Mouse (Mus musculus) granulocyte monocyte progenitor cell, adult 5-6 weeks (primary cell): ENCODE results near the gene Spdya. TPM values are rescaled to one million over a fixed set of nuclear protein-coding genes. Genes with fewer than 3 reads are reported as not detected.
"Not testable (repeated sequence)": the region's sequence is repeated elsewhere in the genome, so short reads cannot be mapped to it uniquely, and the experiment has no call there.

Experiments used
- ATAC-seq: replicated peaks from 2 replicates; pipeline ENCODE4 v1.8.0; 2016; ENCODE audit warnings: mild to moderate bottlenecking, moderate TSS enrichment, inconsistent platforms; ENCODE audit not compliant: poor library complexity, severe bottlenecking
- total RNA-seq, 2 experiments: library from RNA; stranded (forward) in 1 of 2; stranded (reverse) in 1 of 2; fragments of 200-712, 200-1000 nt in 1 of 2; fragments of >200 nt in 1 of 2; fragmentation: Nextera tagmentation in 1 of 2; gene quantifications; 2 replicates each; pipeline ENCODE4 v1.2.3; 2014 to 2017

Spdya gene
- total RNA-seq, 2 experiments from 2014 or later = 0.15 TPM; not detected in 1

GRCm38 (mm10) chr17:71617974-71618373 lies 66.1 kb downstream of the Spdya start:
- no peak for ATAC-seq

- ATAC-seq = no peak
Observed at GRCm38 (mm10) chr17:71631806-71632205, 79.9 kb downstream of the Spdya start.

- no peak for ATAC-seq
Observed at GRCm38 (mm10) chr17:71633350-71633749, 81.5 kb downstream of the Spdya start.

GRCm38 (mm10) chr17:71636786-71637185 lies 84.9 kb downstream of the Spdya start:
- no peak for ATAC-seq

- ATAC-seq = no peak
Observed at GRCm38 (mm10) chr17:71637750-71638265, 85.9 kb downstream of the Spdya start.

GRCm38 (mm10) chr17:71639056-71639455 lies 87.2 kb downstream of the Spdya start:
- ATAC-seq = not testable (repeated sequence)

Other genes with a start within 250 kb of the Spdya start
- gene Emilin2, start 240.1 kb upstream of the Spdya start, total RNA-seq (2014; fragmentation: Nextera tagmentation) = 14.3 and 19.0 TPM in 2 replicates
- gene Emilin2, start 240.1 kb upstream of the Spdya start, total RNA-seq (2017) = 25.0 and 25.8 TPM in 2 replicates
- 6.0 and 7.7 TPM in 2 replicates for gene Gm4707, start 92.1 kb upstream of the Spdya start, total RNA-seq (2014; fragmentation: Nextera tagmentation)
- gene Gm4707, start 92.1 kb upstream of the Spdya start, total RNA-seq (2017) = 1.0 and 4.9 TPM in 2 replicates
- gene Smchd1, start 76.7 kb upstream of the Spdya start, total RNA-seq (2014; fragmentation: Nextera tagmentation) = 98.4 and 118 TPM in 2 replicates
- gene Smchd1, start 76.7 kb upstream of the Spdya start, total RNA-seq (2017) = 162 and 168 TPM in 2 replicates
- 23.1 and 24.6 TPM in 2 replicates for gene Ndc80, start 25.2 kb upstream of the Spdya start, total RNA-seq (2014; fragmentation: Nextera tagmentation)
- gene Ndc80, start 25.2 kb upstream of the Spdya start, total RNA-seq (2017) = 76.7 and 80.4 TPM in 2 replicates
- gene Wdr43, start 63.8 kb downstream of the Spdya start, total RNA-seq (2014; fragmentation: Nextera tagmentation) = 109 and 131 TPM in 2 replicates
- gene Wdr43, start 63.8 kb downstream of the Spdya start, total RNA-seq (2017) = 299 and 360 TPM in 2 replicates
- not detected in 2 replicates for gene Togaram2, start 121.2 kb downstream of the Spdya start, total RNA-seq (2014; fragmentation: Nextera tagmentation)
- gene Togaram2, start 121.2 kb downstream of the Spdya start, total RNA-seq (2017) = not detected in 2 replicates
- gene Pcare, start 200.8 kb downstream of the Spdya start, total RNA-seq (2014; fragmentation: Nextera tagmentation) = not detected in 2 replicates
- gene Pcare, start 200.8 kb downstream of the Spdya start, total RNA-seq (2017) = not detected in 2 replicates
- not detected in 2 replicates for gene Clip4, start 216.4 kb downstream of the Spdya start, total RNA-seq (2014; fragmentation: Nextera tagmentation)
- gene Clip4, start 216.4 kb downstream of the Spdya start, total RNA-seq (2017) = not detected in 2 replicates